Mouse (Mus musculus): Measurements from ENCODE around the gene Me1.
"Not testable (repeated sequence)": the region's sequence is repeated elsewhere in the genome, so short reads cannot be mapped to it uniquely, and the experiment has no call there.

Gene Me1

DNA sequence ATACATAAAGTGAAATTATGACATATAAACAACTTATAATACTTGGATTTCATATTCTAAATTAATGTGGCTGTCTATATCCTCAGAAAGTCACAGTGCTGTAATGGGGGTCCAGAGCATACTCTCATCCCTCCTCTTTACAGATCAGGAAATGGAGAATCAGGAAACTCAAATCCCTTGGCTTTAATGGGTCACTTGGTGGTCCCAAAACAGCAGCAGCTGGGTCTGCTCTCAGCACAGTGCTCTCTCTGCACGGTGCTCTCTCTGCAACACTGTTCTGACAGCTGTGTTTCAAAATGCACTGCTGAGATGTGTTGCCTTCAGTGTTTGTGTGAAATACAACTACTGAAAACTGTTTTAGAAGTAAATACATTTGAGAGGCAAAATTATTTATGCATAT, 43.6 kb downstream of the Me1 start:
- DNase-seq = no peak

DNA sequence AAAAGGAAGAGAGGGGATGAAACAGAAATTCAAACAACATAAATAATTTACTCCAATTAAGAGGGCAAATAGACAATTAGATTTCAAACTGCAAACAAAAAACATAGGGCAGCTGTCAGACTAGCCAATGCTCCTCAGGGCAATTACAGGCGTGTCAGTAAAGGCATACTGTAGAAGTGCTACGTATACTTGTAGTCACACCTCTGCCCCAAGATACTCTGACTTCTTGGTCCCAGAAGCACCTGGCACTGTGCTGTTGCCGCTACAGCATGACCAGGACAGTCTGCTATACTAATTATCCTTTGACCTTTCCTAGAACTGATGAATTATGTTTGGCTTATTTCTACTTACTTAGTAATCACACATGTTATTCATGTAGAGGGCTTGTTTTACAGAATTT, 44.5 kb downstream of the Me1 start:
- no peak for DNase-seq

DNA sequence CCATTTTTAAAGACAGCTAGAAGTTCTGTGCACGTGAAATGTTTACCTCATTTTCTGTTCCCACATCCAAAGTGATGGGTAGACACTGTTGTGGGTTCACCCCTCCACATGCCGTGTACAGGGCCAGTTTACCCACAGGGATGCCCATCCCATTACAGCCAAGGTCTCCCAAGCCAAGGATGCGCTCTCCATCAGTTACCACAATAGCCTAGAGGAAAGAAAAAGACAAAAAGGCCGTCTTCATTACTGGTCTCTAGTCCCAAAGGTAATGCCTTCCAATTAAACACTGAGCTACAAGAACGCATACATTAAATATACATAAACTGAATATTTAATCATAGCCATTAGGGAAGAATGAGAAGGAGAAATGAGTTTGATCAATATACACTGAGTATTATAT, 44.9 kb downstream of the Me1 start:
- DNase-seq = no peak

DNA sequence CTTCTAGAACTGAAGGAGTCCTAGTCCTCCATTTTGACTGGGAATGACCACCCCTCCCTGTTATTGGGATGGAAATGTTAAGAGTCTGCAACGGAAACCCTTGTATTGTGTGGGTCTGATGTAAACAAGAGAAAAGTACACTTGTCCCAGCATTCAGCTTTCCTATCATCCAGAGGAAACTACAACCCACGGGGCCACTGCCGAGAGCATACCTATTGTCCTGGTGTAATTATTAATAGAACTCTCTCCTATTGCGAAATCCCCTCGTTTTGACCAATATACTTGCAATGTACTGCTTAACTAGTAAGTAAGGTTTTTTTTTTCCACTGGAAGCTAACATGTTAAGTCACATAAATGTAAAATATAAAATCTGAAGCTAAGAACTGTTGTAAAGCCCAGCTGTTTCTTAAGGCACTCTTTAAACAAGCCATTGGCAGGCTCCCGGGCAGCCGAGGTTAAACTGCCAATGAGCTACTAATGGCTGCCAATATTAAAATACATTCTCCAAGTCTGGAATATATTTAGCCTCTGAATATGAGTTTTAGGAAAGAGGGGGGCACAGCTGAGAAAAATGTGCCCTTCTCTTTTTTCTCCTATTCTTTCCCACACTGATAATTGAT, 47.7 kb downstream of the Me1 start:
- DNase-seq = no peak

DNA sequence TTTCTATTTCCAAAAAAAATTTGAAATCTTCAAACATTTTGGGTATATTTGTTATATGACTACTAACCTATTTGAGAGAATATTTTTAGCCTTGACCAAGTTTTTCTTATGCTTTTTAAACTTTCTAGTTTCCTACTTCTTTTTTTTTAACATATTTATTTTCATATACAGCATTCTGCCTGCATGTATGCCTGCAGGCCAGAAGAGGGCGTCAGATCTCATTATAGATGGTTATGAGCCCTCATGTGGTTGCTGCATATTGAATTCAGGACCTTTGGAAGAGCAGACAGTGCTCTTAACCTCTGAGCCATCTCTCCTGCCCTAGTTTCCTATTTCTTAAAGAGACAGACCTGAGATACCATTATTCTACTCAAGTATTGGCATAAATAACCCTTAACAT, 48.9 kb downstream of the Me1 start:
- no peak for DNase-seq

DNA sequence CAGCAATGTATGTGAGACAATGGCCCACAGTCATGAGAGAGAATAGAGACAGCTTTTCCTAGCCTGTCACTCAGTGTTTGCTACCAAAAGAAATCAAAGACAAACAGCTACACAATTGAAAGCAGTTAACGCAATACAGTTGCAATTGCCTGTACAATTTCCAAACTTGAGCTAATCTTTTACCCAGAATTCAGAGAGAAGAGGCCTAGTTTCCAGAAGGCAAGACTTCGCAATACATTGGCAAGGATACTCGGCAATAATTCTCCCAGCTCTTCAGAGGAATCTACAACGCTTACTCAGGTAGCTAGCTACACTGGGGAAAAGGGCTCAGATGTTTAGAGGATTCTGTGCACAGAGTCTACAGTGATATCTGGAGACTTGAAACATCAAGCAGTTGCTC, 52.3 kb downstream of the Me1 start:
- no peak for DNase-seq

DNA sequence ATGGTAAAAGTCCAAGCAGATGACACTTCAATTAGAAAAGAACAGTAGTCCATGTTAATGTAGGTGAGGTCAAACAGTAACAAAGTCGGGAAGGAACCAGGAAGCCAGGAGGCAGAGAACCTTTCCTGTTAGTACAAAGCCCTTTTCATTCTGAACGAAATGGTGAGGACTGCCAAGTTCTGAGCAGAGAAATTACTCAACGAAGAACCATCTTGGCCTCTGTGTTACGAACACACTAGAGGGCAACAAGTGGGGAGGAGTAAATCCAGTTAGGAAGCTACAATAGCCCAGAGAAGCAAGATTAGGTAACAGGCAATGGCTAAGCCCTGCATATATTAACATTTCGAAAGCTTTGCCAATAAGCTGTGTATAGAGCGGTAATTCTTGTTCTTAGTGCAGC, 57.0 kb downstream of the Me1 start:
- no peak for DNase-seq

DNA sequence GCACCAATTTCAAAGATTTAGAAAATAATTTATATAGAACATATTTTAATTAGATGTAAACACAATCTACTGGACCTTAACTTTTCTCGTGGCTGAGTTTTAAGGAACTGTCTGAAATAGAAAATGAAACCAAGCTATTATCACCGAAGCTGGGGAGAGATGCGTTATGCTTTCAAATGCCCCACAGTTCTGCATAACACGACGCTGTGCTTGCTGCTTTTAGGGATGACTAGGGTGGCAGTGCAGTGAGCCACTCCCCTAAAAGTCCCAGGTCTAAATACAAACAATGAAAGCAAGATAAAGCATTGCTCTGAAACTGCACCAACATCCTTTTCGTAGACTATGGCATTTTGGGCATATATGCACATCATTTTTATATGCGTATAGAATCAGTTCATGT, 64.6 kb downstream of the Me1 start:
- DNase-seq = no peak

DNA sequence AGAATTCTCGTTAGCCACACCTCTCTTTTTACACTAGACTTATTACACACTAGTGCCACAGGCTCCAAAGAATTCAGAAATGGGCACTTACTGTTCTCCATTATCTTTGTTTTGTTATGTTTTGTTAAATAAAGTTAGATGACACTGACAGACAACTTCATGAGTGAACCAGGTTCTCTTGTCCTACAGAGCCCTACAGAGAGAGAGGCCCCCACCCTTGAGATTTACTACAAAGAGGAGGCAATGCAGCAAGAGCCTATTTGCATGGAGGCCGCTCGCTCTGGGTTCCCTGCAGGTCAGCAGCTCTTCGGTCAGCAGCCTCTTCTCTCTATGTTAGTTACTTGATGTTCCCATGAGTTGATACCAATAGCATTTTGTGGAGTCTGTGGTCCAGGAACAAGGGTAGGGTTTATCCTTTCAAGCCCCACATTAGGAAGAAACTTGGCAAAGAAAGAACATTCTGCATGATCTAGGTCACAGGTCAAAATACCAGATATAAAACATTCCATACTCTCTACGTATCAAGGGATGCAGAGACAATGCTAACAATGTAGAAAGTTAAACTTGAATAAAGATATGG, 65.3 kb downstream of the Me1 start:
- no peak for DNase-seq

DNA sequence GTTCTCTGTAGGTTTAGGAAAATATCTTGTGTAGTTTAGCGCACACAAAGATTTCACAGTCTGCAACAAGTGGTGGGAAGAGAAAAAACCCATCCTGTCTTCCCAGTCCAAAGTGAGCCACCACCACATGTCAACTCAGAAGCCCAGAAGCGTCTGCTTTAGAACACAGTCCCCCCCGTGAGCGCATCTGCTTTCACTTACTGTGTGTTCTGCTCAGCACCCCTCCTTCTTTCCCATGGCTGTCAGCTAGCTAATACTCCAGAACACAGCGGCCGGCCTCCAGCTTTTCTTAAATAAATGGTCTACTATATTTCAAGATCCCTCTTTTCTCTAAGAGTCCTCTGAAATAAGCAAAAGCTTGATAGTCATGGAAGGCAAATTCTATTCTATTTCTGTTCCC, 66.4 kb downstream of the Me1 start:
- DNase-seq = no peak

DNA sequence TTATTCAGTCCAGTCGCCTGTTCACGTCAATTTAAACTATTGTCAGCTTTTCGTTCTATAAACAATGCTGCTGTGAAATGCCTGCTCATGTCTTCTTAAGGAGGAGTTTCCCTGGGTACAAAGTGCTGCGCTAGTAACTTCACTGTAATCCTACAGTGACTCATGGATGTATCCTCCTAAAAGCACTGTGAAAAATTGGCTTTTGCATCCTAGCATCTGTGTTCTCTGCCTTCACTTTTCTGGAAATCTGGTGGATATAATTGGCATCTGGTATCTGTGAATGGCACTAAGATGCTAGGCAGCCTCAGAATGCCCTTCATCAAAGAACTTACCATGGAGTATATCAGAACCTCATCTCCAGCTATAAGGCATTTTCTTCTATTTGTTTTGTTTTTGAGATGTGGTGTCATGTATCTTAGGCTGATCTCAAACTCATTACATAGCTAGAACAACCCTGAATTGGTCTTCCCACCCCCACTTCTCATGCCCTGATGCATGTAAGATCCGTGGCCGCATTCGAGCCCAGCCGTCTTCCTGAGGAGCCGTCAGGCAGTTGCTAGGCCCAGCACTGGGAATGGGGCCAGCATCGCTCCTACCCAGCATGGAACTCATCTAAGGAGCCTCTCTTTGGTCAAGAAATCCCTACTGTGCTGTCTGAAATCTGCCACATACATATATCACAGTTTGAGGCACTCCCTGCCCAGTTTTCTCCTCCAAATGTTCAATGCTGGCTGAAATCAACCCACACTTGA, 67.8 kb downstream of the Me1 start:
- DNase-seq = no peak

DNA sequence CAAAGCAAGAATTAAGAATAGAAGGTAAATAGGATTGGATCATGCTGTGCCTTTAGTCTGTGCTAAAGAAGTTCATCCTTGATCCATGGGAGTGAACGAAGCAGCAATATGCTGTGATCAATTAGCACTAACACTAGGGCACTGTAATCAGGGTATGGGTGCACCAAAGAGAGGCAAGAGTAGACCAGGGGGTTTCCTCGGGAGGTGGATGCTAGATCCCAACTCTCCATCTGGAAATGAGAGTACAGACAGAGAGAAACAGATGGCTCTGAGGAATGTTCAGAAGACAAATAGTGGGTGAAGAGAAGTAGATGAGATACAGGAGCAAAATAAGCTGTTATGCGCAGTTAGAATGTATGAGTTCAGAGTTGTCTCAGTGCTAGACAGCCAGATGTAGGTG, 68.8 kb downstream of the Me1 start:
- DNase-seq = no peak

DNA sequence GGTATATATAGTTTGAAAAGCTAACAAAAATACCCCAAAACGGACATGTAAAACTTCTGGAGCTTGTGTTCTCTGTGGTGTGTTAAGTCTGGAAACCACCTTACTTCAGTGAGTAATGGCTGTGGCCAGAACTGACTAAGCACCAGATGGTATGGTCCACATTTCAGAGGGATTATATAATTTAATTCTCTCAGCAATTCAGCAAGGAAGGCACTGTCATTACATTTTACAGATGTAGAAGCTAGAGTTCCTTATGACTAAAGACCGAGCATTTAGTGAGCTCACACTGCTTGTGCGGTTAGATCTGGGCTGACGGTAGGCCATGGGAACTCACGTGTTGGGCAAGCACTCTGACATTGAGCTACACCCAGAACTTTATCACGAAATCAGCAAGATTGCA, 71.0 kb downstream of the Me1 start:
- no peak for DNase-seq

DNA sequence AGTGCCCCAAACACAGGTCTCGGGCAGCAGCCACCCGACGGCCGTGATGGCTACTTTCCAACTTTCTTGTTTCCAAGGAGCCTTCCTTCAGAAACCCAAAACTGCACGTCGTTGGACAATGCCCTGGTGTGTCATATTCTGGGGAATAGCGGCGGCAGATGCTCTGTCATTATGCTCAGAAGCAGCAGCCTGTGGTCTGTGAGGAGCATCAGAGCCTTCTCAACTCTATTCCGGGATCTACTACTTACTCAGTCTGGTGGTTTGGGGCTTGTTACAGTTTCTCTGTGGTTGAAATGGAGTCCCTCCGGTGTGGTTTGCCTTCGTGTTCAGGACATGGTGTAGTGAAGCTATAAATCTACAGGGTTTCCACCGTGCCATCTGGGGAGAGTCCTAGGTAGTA, 71.7 kb downstream of the Me1 start:
- DNase-seq = no peak

DNA sequence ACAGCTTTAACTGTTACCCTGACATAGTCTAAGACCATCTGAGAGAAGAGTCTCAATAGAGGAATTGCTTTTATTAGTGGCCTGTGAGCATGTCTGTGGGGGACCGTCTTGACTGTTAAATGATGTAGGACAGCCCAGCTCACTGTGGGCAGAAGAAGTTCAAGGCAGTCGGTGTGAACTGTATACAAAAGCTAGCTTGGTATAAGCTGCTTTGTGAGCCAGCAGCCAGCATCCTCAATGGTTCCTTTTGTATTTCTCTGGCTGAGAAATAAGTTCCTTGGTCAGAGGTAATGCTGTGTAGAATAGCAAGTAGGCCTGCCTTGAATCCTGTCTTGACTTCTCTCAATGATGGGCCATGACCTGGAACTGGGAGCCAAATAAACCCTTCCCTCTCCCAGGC, 73.7 kb downstream of the Me1 start:
- no peak for DNase-seq

DNA sequence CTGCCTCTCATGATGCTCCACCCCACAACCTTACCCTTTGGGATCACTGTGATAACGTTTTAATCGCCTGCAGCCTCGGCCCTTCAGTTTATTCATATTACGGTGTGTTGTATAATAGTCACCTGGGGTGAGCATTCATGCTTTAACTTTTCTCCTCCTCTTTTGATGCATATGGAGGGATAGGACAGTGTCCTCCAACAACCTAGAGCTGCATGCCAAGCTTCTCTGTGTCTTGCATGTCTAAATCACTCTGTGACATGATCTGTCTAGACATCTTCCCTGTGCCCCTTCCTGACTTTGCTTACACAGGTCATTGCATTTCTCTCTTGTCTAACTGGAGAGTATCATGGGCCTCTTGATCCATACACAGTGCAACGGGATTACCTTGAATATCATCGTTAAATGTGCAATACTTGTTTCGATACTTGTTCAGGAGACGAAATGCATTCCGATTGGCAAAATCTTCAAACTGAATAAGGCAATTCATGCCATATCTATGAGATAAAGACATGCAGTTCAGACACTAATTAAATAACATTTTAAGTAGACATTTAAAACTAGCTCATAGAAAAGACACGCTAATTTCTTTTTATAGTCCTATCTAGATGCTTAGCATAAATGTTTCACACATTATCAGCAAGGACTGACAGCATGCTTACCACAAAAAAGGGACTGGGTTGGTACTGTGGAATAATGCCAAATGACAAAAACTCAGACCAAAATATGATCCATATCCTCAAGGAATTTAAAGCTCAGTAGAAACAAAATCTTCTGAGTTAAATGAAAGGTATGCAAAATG, 76.2 kb downstream of the Me1 start:
- no peak for DNase-seq

DNA sequence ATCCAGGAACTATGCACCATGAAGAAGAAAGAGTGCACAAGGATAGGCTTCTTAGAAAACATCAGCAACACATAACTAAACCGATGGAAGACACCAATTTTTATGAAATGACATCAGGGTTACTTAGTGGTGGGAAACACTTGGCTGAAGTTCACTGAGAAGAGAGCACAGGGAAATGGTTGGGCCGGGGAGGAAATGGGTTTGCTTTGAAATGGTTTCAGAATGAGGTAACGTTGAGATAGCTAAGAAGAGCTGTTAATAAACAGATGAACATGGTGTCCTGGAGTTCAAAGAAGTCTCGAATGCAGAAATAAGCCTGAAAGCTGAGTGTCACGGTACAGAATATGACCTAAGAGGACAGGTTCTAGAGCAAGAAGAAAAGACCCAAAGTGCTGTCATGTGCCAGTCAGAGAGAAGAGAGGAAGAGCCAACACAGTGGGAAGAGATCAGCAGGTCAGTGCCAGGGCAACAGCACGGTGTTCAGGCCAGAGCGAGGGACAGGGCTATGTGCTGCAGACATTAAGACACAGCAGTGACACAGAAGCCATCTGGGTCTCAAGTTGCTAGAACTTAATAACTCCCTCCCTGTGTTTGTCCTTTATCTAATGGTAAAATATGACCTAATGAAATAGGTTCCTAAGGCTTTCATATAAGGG, 77.8 kb downstream of the Me1 start:
- no peak for DNase-seq

DNA sequence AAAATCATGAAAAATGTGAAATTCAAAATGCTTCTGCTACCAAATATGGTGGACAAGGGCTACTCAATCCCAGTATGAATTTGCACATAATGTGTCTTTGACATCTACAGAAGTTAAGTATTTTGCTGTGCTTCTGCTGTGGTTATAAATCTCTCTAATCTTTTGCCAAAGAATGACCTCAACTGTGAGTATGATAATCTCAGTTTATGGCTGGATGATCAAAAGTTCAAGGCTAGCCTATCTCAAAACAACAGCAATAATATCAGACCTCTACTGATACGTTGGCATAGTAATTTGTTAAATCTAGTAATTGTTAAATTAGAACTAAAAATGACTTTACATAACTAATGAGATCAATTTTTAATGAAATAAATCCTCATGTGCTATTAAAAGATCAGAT, 80.0 kb downstream of the Me1 start:
- DNase-seq = no peak

DNA sequence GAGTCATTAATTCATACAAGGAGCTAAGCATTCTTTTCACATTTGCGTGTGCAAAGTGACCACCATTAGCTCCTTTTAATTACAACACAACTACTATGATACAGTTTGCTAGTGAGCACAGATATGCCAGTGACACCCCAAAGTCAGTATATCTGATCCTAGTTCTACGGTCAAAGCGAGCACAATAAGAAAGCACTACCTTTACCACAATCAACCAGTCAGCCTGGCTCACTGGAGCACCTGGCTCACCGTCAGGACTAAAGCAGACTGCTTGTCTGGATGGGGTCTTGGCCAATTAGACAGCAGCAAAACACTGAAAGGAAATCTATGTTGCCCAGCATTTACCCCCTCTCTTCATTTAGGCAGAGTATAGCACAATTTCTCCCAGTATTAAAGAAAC, 83.7 kb downstream of the Me1 start:
- DNase-seq = no peak

DNA sequence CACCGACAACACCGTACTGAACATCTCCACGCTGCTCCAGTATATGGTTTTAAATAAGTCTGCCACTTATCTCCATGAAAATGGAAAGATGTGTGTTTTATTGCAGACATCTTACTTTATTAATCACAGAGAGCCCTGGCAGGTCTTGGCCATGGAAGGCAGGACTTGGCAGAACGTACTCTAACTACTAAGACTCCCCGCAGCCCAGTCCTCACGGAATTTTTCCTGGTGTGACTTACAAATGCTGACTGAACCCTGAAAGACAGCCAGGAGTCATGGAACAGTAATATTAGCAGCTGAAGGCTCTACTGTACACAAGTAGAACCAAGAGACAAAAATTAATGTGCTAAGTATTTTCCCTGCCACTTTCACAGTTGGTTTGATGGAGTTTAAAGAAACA, 90.0 kb downstream of the Me1 start:
- no peak for DNase-seq

DNA sequence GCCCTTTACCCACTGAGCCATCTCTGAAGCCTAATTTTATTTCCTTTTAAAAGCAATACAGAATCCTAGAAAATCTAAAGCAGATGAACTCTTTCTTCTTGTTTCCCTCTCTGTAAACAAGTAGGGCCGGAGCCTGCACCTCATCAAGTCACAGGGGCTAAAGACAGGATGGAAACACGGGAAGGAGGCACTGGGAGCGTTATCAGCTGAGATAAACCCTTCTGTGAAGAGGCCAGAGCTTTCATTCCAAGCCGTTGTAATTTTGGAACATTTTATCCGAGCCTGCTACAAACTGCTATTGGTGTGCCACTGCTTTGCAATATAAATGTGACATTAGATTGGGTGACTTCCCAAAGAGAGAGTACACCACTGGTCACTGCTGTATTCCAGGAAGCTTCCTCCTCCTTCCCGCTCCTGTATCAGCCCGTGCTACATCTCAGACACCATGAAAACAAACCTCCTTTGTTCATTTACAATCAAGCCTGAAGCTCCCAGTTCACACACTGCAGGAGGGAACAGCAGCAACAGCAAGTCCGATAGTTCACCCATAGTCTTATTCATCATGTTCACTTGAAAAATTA, 95.9 kb downstream of the Me1 start:
- no peak for DNase-seq

DNA sequence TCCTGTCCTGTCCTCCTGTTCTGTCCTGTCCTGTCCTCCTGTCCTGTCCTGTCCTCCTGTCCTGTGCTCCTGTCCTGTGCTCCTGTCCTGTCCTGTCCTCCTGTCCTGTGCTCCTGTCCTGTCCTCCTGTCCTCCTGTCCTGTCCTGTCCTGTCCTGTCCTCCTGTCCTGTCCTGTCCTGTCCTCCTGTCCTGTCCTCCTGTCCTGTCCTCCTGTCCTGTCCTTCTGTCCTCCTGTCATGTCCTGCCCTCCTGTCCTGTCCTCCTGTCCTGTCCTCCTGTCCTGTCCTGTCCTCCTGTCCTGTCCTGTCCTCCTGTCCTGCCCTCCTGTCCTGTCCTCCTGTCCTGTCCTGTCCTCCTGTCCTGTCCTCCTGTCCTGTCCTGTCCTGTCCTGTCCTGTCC, 98.8 kb downstream of the Me1 start:
- DNase-seq = not testable (repeated sequence)

DNA sequence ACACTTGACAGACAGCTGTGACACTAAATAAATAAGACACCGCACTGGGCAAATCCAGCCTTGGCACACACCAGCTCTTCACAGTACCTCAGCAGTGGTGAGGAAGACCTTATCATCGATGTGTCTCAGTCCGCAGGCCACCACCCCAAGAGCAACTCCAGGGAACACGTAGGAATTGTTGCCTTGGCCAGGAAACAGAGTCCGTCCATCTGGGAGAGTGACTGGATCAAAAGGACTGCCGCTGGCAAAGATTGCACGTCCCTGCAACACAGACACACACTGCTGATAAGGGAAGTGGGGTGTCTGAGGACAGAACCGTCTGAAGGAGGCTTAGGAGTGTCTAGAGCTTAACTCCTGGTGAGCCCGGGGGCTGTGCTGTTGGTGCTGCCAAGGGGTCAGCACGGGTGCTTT, 101.4 kb downstream of the Me1 start:
- not testable (repeated sequence) for DNase-seq

Data from cerebellum, adult 18-20 months (tissue).